Mouse (Mus musculus) forebrain, embryonic 11.5 days (tissue): ENCODE results near the gene Pibf1. TPM values are rescaled to one million over a fixed set of nuclear protein-coding genes. Genes with fewer than 3 reads are reported as not detected.
A peak's percentile ranks its signal among the peaks of the same experiment; 100 is the strongest.

Experiments
- ATAC-seq: fragments of 200-750 bp; cut with Nextera tagmentation; replicated peaks from 2 replicates; pipeline ENCODE4 v1.8.0; 2017; ENCODE audit warnings: moderate TSS enrichment; ENCODE audit not compliant: low FRiP score
- DNase-seq: peaks from one replicate; pipeline ENCODE4 v3.0.0-alpha.2; 2017; ENCODE audit warnings: low spot score
- H3K27ac ChIP-seq: fragments of 300-500 bp; sonication (generic); 2 replicates; pipeline ENCODE4 v1.5.1; 2014; ENCODE audit warnings: low read depth, low read length
- H3K27me3 ChIP-seq: fragments of 300-500 bp; sonication (generic); 2 replicates; pipeline ENCODE4 v1.6.1; 2014; ENCODE audit warnings: mild to moderate bottlenecking, low read length, mixed read lengths; ENCODE audit not compliant: control insufficient read depth, insufficient read depth
- H3K36me3 ChIP-seq: fragments of 300-500 bp; sonication (generic); 2 replicates; pipeline ENCODE4 v1.6.1; 2014; ENCODE audit warnings: mild to moderate bottlenecking, low read length, moderate library complexity, mixed read lengths; ENCODE audit not compliant: control insufficient read depth, insufficient read depth
- H3K4me1 ChIP-seq: fragments of 300-500 bp; sonication (generic); replicated peaks from 2 replicates; pipeline ENCODE4 v1.6.1; 2014; ENCODE audit warnings: low read length, mixed read lengths; ENCODE audit not compliant: control insufficient read depth, insufficient read depth
- H3K4me2 ChIP-seq: fragments of 300-500 bp; sonication (generic); 2 replicates; pipeline ENCODE4 v1.6.1; 2014; ENCODE audit warnings: low read depth, mild to moderate bottlenecking, low read length, moderate library complexity, mixed read lengths; ENCODE audit not compliant: severe bottlenecking
- H3K4me3 ChIP-seq: fragments of 300-500 bp; sonication (generic); 2 replicates; pipeline ENCODE4 v1.5.1; 2014; ENCODE audit warnings: low read depth, low read length
- H3K9ac ChIP-seq: fragments of 300-500 bp; sonication (generic); 2 replicates; pipeline ENCODE4 v1.6.1; 2014; ENCODE audit warnings: low read length
- H3K9me3 ChIP-seq: fragments of 300-500 bp; sonication (generic); 2 replicates; pipeline ENCODE4 v1.6.1; 2016; ENCODE audit warnings: low read length, mixed read lengths; ENCODE audit not compliant: control insufficient read depth
- WGBS: fragments of 180-500 bp; shearing (Covaris S2); extraction: QIAGEN DNeasy Blood & Tissue Kit; methylation state at CpG from one replicate; pipeline ENCODE4 v1.1.7; 2014; 5-methylcytosine and 5-hydroxymethylcytosine counted together
- polyA plus RNA-seq: library from polyadenylated mRNA; unstranded; fragments of >200 nt; fragmentation: Nextera tagmentation; extraction: Ambion mirVana; gene quantifications from 2 replicates; pipeline ENCODE4 v1.2.1, GENCODE M21; 2014

Gene Pibf1
- polyA plus RNA-seq, 1 experiment from 2014 or later, result 26.3 TPM

- no peak for DNase-seq
- no peaks in the 10 kb centered on the region for H3K36me3 ChIP-seq
- no peak for ATAC-seq
- H3K27ac ChIP-seq, result no peak overlapping the region
- no peaks in the 10 kb centered on the region for H3K9me3 ChIP-seq
- H3K27me3 ChIP-seq, result no peaks in the 10 kb centered on the region
- 84% methylated on average over 1 of the region's 1 CpGs for WGBS
- H3K4me3 ChIP-seq, result no peak overlapping the region
- H3K9ac ChIP-seq, result no peak overlapping the region
- H3K4me1 ChIP-seq, result no peaks in the 10 kb centered on the region
- no peak overlapping the region for H3K4me2 ChIP-seq
Observed at GRCm38 (mm10) chr14:99127509-99127908, 28.3 kb downstream of the Pibf1 start.

GRCm38 (mm10) chr14:99129050-99129449 is 29.8 kb downstream of the Pibf1 start:
- no peak for ATAC-seq
- H3K27me3 ChIP-seq, result no peaks in the 10 kb centered on the region
- H3K36me3 ChIP-seq, result no peaks in the 10 kb centered on the region
- H3K9me3 ChIP-seq, result no peaks in the 10 kb centered on the region
- H3K9ac ChIP-seq, result no peak overlapping the region
- no peak overlapping the region for H3K4me3 ChIP-seq
- H3K4me1 ChIP-seq, result no peaks in the 10 kb centered on the region
- 92% methylated on average over 2 of the region's 2 CpGs for WGBS
- H3K27ac ChIP-seq, result no peak overlapping the region
- no peak for DNase-seq
- no peak overlapping the region for H3K4me2 ChIP-seq

GRCm38 (mm10) chr14:99134048-99134447 is 34.8 kb downstream of the Pibf1 start:
- Histone ChIP-seq H3K9ac (no peak overlapping the region), H3K27ac (no peak overlapping the region), H3K36me3 (no peaks in the 10 kb centered on the region; the same call in 1 of the 2 replicates), H3K27me3 (no peaks in the 10 kb centered on the region), H3K4me1 (no peaks in the 10 kb centered on the region), H3K9me3 (no peaks in the 10 kb centered on the region), H3K4me2 (no peak overlapping the region), H3K4me3 (no peak overlapping the region)
- DNase-seq (no peak), ATAC-seq (no peak)
- WGBS, result 96% methylated on average over 2 of the region's 2 CpGs

GRCm38 (mm10) chr14:99135761-99136160 is 36.5 kb downstream of the Pibf1 start:
- H3K9ac ChIP-seq, result no peak overlapping the region
- no peaks in the 10 kb centered on the region for H3K9me3 ChIP-seq
- no peak overlapping the region for H3K4me3 ChIP-seq
- no peaks in the 10 kb centered on the region for H3K4me1 ChIP-seq
- H3K36me3 ChIP-seq, result no peaks in the 10 kb centered on the region; the same call in 1 of the 2 replicates
- H3K4me2 ChIP-seq, result no peak overlapping the region
- H3K27ac ChIP-seq, result no peak overlapping the region
- H3K27me3 ChIP-seq, result no peaks in the 10 kb centered on the region
- no peak for ATAC-seq
- 93% methylated on average over 9 of the region's 9 CpGs for WGBS
- DNase-seq, result no peak

GRCm38 (mm10) chr14:99136297-99136696 is 37.1 kb downstream of the Pibf1 start:
- DNase-seq (no peak), ATAC-seq (no peak)
- Histone ChIP-seq H3K9ac (no peak overlapping the region), H3K4me1 (no peaks in the 10 kb centered on the region), H3K4me2 (no peak overlapping the region), H3K27me3 (no peaks in the 10 kb centered on the region), H3K4me3 (no peak overlapping the region), H3K36me3 (no peaks in the 10 kb centered on the region; the same call in 1 of the 2 replicates), H3K9me3 (no peaks in the 10 kb centered on the region), H3K27ac (no peak overlapping the region)
- 94% methylated on average over 16 of the region's 16 CpGs for whole genome bisulfite sequencing

- Histone ChIP-seq H3K9me3 (no peaks in the 10 kb centered on the region), H3K4me3 (no peak overlapping the region), H3K27me3 (no peaks in the 10 kb centered on the region), H3K36me3 (no peaks in the 10 kb centered on the region; the same call in 1 of the 2 replicates), H3K27ac (no peak overlapping the region), H3K4me2 (no peak overlapping the region), H3K9ac (no peak overlapping the region), H3K4me1 (no peaks in the 10 kb centered on the region)
- DNase-seq (no peak), ATAC-seq (no peak)
- whole genome bisulfite sequencing, result 95% methylated on average over 2 of the region's 2 CpGs
Observed at GRCm38 (mm10) chr14:99140036-99140435, 40.8 kb downstream of the Pibf1 start.

GRCm38 (mm10) chr14:99141786-99142633 is 42.8 kb downstream of the Pibf1 start:
- no peak overlapping the region for H3K27ac ChIP-seq
- no peaks in the 10 kb centered on the region for H3K36me3 ChIP-seq
- ATAC-seq (peak; percentile 91), DNase-seq (peak; percentile 92)
- 18% methylated on average over 15 of the region's 15 CpGs for WGBS
- no peak overlapping the region for H3K9ac ChIP-seq
- no peak overlapping the region for H3K4me2 ChIP-seq
- no peaks in the 10 kb centered on the region for H3K4me1 ChIP-seq
- no peaks in the 10 kb centered on the region for H3K9me3 ChIP-seq
- H3K27me3 ChIP-seq, result no peaks in the 10 kb centered on the region
- no peak overlapping the region for H3K4me3 ChIP-seq

- no peak overlapping the region for H3K4me3 ChIP-seq
- no peak overlapping the region for H3K9ac ChIP-seq
- H3K9me3 ChIP-seq, result no peaks in the 10 kb centered on the region
- ATAC-seq (no peak), DNase-seq (no peak)
- H3K36me3 ChIP-seq, result no peaks in the 10 kb centered on the region
- 65% methylated on average over 1 of the region's 1 CpGs for WGBS
- no peaks in the 10 kb centered on the region for H3K27me3 ChIP-seq
- H3K4me2 ChIP-seq, result no peak overlapping the region
- H3K27ac ChIP-seq, result no peak overlapping the region
- H3K4me1 ChIP-seq, result no peaks in the 10 kb centered on the region; the same call in 1 of the 2 replicates
Observed at GRCm38 (mm10) chr14:99146841-99147240, 47.6 kb downstream of the Pibf1 start.

- H3K4me2 ChIP-seq, result no peak overlapping the region
- ATAC-seq (no peak), DNase-seq (no peak)
- H3K4me1 ChIP-seq, result no peaks in the 10 kb centered on the region
- H3K9ac ChIP-seq, result no peak overlapping the region
- H3K27ac ChIP-seq, result no peak overlapping the region
- no peaks in the 10 kb centered on the region for H3K36me3 ChIP-seq
- no peaks in the 10 kb centered on the region for H3K27me3 ChIP-seq
- H3K9me3 ChIP-seq, result no peaks in the 10 kb centered on the region
- WGBS, result 90% methylated on average over 4 of the region's 4 CpGs
- H3K4me3 ChIP-seq, result no peak overlapping the region
Observed at GRCm38 (mm10) chr14:99152683-99153082, 53.5 kb downstream of the Pibf1 start.
